17 mouse cellular contexts compared by ENCODE assay signal in genomic region chr9:87984910-87985309, GRCm38 (mm10).
DNase-seq lines count a peak whose midpoint lies in the region; ATAC-seq lines count a peak whose summit lies in the region.
"Had no signal": no experiment of that assay in that cellular context is flagged by ENCODE, and none has a peak within 500 bp of the region (broad histone marks: within the 10 kb centered on the region; RNA-seq: fewer than 3 reads in every experiment).

No protein-coding gene starts in this region.

- no peak overlapping the region for H3K4me2 ChIP-seq in forebrain, embryonic 15.5 days (replicated peaks)
- H3K4me2 ChIP-seq in forebrain, embryonic 13.5 days, result no peak overlapping the region
- no peak overlapping the region for H3K4me2 ChIP-seq in embryonic facial prominence, embryonic 14.5 days (ENCODE audit: low read depth, low read length)
- H3K4me2 ChIP-seq in limb, embryonic 11.5 days (ENCODE audit: low read depth, severe bottlenecking), result no peak overlapping the region
- H3K4me2 ChIP-seq in midbrain, embryonic 13.5 days (replicated peaks), result no peak overlapping the region
- H3K4me2 ChIP-seq: hindbrain, embryonic 12.5 days; midbrain, embryonic 11.5 days had no signal

- 58% methylated on average over 3 of the region's 3 CpGs for WGBS in forebrain, embryonic 15.5 days
- 75% methylated on average over 3 of the region's 3 CpGs for WGBS in forebrain, embryonic 13.5 days
- 36% methylated on average over 3 of the region's 3 CpGs for WGBS in embryonic facial prominence, embryonic 14.5 days
- WGBS in limb, embryonic 11.5 days, result 12% methylated on average over 3 of the region's 3 CpGs
- WGBS in midbrain, embryonic 13.5 days, result 88% methylated on average over 3 of the region's 3 CpGs

- H3K4me3 ChIP-seq in forebrain, embryonic 15.5 days, result no peak overlapping the region
- H3K4me3 ChIP-seq in forebrain, embryonic 13.5 days, result no peak overlapping the region
- H3K4me3 ChIP-seq in embryonic facial prominence, embryonic 14.5 days (ENCODE audit: low read depth, low read length), result no peak overlapping the region
- no peak overlapping the region for H3K4me3 ChIP-seq in limb, embryonic 11.5 days (ENCODE audit: low read depth, low read length)
- no peak overlapping the region for H3K4me3 ChIP-seq in midbrain, embryonic 13.5 days (replicated peaks)
- H3K4me3 ChIP-seq: hindbrain, embryonic 12.5 days; left cerebral cortex, adult 2 months had no signal

- intact Hi-C loops in left cerebral cortex, postnatal 14 days (cut with DNase I), result no loop called here

- H3K36me3 ChIP-seq in forebrain, embryonic 15.5 days, result no peaks in the 10 kb centered on the region
- H3K36me3 ChIP-seq in forebrain, embryonic 13.5 days (ENCODE audit: poor library complexity, severe bottlenecking), result no peaks in the 10 kb centered on the region
- no peaks in the 10 kb centered on the region for H3K36me3 ChIP-seq in embryonic facial prominence, embryonic 14.5 days (ENCODE audit: control insufficient read depth, insufficient read depth, low read length)
- H3K36me3 ChIP-seq in limb, embryonic 11.5 days (ENCODE audit: control insufficient read depth, insufficient read depth, low read length), result no peaks in the 10 kb centered on the region
- H3K36me3 ChIP-seq in midbrain, embryonic 13.5 days, result no peaks in the 10 kb centered on the region
- H3K36me3 ChIP-seq: hindbrain, embryonic 12.5 days had no signal

- H3K27ac ChIP-seq in forebrain, embryonic 15.5 days (replicated peaks), result no peak overlapping the region
- H3K27ac ChIP-seq in forebrain, embryonic 13.5 days, result no peak overlapping the region
- no peak overlapping the region for H3K27ac ChIP-seq in embryonic facial prominence, embryonic 14.5 days (replicated peaks; ENCODE audit: low read depth, low read length)
- no peak overlapping the region; the same call in 1 of the 2 replicates for H3K27ac ChIP-seq in limb, embryonic 11.5 days (replicated peaks; ENCODE audit: low read depth, low read length)
- H3K27ac ChIP-seq in midbrain, embryonic 13.5 days, result no peak overlapping the region
- H3K27ac ChIP-seq: hindbrain, embryonic 12.5 days; left cerebral cortex, adult 2 months had no signal

- no peak overlapping the region for H3K9ac ChIP-seq in forebrain, embryonic 15.5 days (replicated peaks)
- no peak overlapping the region for H3K9ac ChIP-seq in forebrain, embryonic 13.5 days
- H3K9ac ChIP-seq in embryonic facial prominence, embryonic 14.5 days (ENCODE audit: low read depth, low read length), result no peak overlapping the region
- no peak overlapping the region for H3K9ac ChIP-seq in limb, embryonic 11.5 days (ENCODE audit: low read length)
- no peak overlapping the region for H3K9ac ChIP-seq in midbrain, embryonic 13.5 days (replicated peaks)
- H3K9ac ChIP-seq: hindbrain, embryonic 12.5 days had no signal

- peak; percentile 63; the same call in 1 of the 2 replicates for ATAC-seq in forebrain, embryonic 15.5 days (replicated peaks)
- no peak; the same call in 1 of the 2 replicates for ATAC-seq in forebrain, embryonic 13.5 days
- ATAC-seq in embryonic facial prominence, embryonic 14.5 days (ENCODE audit: low read depth), result no peak
- ATAC-seq in limb, embryonic 11.5 days (ENCODE audit: insufficient number of reproducible peaks, low FRiP score, low TSS enrichment, low read depth), result peak; percentile 89
- no peak for ATAC-seq in midbrain, embryonic 13.5 days

- no peaks in the 10 kb centered on the region for H3K27me3 ChIP-seq in forebrain, embryonic 15.5 days
- no peaks in the 10 kb centered on the region for H3K27me3 ChIP-seq in forebrain, embryonic 13.5 days
- no peaks in the 10 kb centered on the region for H3K27me3 ChIP-seq in embryonic facial prominence, embryonic 14.5 days (replicated peaks; ENCODE audit: control insufficient read depth, insufficient read depth, low read length)
- no peaks in the 10 kb centered on the region for H3K27me3 ChIP-seq in limb, embryonic 11.5 days (ENCODE audit: control insufficient read depth, insufficient read depth, low read length)
- H3K27me3 ChIP-seq in midbrain, embryonic 13.5 days, result no peaks in the 10 kb centered on the region
- H3K27me3 ChIP-seq: hindbrain, embryonic 12.5 days had no signal

- peak; percentile 66 for DNase-seq in embryo, embryonic 10.5 days (ENCODE audit: low spot score)
- peak; percentile 46 for DNase-seq in embryonic facial prominence, embryonic 14.5 days (ENCODE audit: low spot score)
- DNase-seq in limb, embryonic 11.5 days (ENCODE audit: low spot score), result peak; percentile 79
- no peak for DNase-seq in left cerebral cortex, postnatal 14 days (ENCODE audit: low spot score in 2 of 2)
- no peak for DNase-seq in spleen, adult 18-20 months
- DNase-seq: adrenal gland, postnatal 36 days; cerebellum, adult 9-10 months; kidney, adult 8-10 months; kidney, postnatal 25 days; lung, adult 18-20 months; thymus, postnatal 14 days had no signal

- H3K9me3 ChIP-seq in forebrain, embryonic 15.5 days, result no peaks in the 10 kb centered on the region
- H3K9me3 ChIP-seq in forebrain, embryonic 13.5 days (replicated peaks), result no peaks in the 10 kb centered on the region
- H3K9me3 ChIP-seq in embryonic facial prominence, embryonic 14.5 days (ENCODE audit: control insufficient read depth, low read length), result no peaks in the 10 kb centered on the region
- no peaks in the 10 kb centered on the region for H3K9me3 ChIP-seq in limb, embryonic 11.5 days (ENCODE audit: control insufficient read depth, low read length)
- H3K9me3 ChIP-seq in midbrain, embryonic 13.5 days, result no peaks in the 10 kb centered on the region
- H3K9me3 ChIP-seq: hindbrain, embryonic 12.5 days had no signal

- no peaks in the 10 kb centered on the region for H3K4me1 ChIP-seq in forebrain, embryonic 15.5 days
- H3K4me1 ChIP-seq in forebrain, embryonic 13.5 days, result no peaks in the 10 kb centered on the region
- no peaks in the 10 kb centered on the region for H3K4me1 ChIP-seq in embryonic facial prominence, embryonic 14.5 days (ENCODE audit: control insufficient read depth, insufficient read depth, low read length)
- H3K4me1 ChIP-seq in limb, embryonic 11.5 days (ENCODE audit: control insufficient read depth, insufficient read depth, low read length), result peaks cover 5% of the 10 kb centered on the region
- no peaks in the 10 kb centered on the region for H3K4me1 ChIP-seq in midbrain, embryonic 13.5 days (replicated peaks)
- H3K4me1 ChIP-seq: hindbrain, embryonic 12.5 days had no signal

Comparison
In these comparisons a context has a peak if more than half of its experiments do, and no peak if none do; other contexts are left out.
1. ATAC-seq: peak in forebrain, embryonic 15.5 days (single experiment) and limb, embryonic 11.5 days (single experiment); none in forebrain, embryonic 13.5 days (single experiment), embryonic facial prominence, embryonic 14.5 days (single experiment) and midbrain, embryonic 13.5 days (single experiment).
2. DNase-seq: peak in embryo, embryonic 10.5 days (single experiment), embryonic facial prominence, embryonic 14.5 days (single experiment) and limb, embryonic 11.5 days (single experiment); none in left cerebral cortex, postnatal 14 days (0 of 2) and spleen, adult 18-20 months (0 of 2).